Mouse (Mus musculus): Measurements from ENCODE around the gene Rxrb.
"Not testable (repeated sequence)": the region's sequence is repeated elsewhere in the genome, so short reads cannot be mapped to it uniquely, and the experiment has no call there.

Rxrb gene

GRCm38 (mm10) chr17:34031465-34032173 is at the start of gene Rxrb, which contains the start of gene Slc39a7:
Rxrb (plus strand) TSS chr17:34031812.
Slc39a7 (minus strand) TSS chr17:34031682.
- DNase-seq (ENCODE audit: low spot score in 2 of 2), result peak; percentile 97 to 99

GRCm38 (mm10) chr17:33982136-33982535 is 49.5 kb upstream of the Rxrb start:
- DNase-seq (ENCODE audit: low spot score in 2 of 2), result peak; percentile 68 to 85

- DNase-seq (ENCODE audit: low spot score in 2 of 2), result peak; percentile 37 to 81
Measured at GRCm38 (mm10) chr17:33991788-33992664, 39.6 kb upstream of the Rxrb start.

GRCm38 (mm10) chr17:33994959-33995358 is 36.7 kb upstream of the Rxrb start:
- DNase-seq (ENCODE audit: low spot score in 2 of 2), result no peak

- no peak for DNase-seq (ENCODE audit: low spot score in 2 of 2)
Measured at GRCm38 (mm10) chr17:33995651-33996050, 36.0 kb upstream of the Rxrb start.

- DNase-seq (ENCODE audit: low spot score in 2 of 2), result not testable (repeated sequence)
Measured at GRCm38 (mm10) chr17:33997025-33997424, 34.6 kb upstream of the Rxrb start.

- DNase-seq (ENCODE audit: low spot score in 2 of 2), result not testable (repeated sequence)
Measured at GRCm38 (mm10) chr17:33998697-33999096, 32.9 kb upstream of the Rxrb start.

GRCm38 (mm10) chr17:33999341-34000149 is 32.1 kb upstream of the Rxrb start:
- peak; percentile 33 to 59 for DNase-seq (ENCODE audit: low spot score in 2 of 2)

GRCm38 (mm10) chr17:34000150-34000537 is 31.5 kb upstream of the Rxrb start, which contains the start of gene H2-K1:
H2-K1 (minus strand) TSS chr17:34000347.
- peak; percentile 79 to 92 for DNase-seq (ENCODE audit: low spot score in 2 of 2)

- not testable (repeated sequence) for DNase-seq (ENCODE audit: low spot score in 2 of 2)
Measured at GRCm38 (mm10) chr17:34000796-34001195, 30.8 kb upstream of the Rxrb start.

GRCm38 (mm10) chr17:34003426-34003825 is 28.2 kb upstream of the Rxrb start:
- peak; percentile 39 to 70 for DNase-seq (ENCODE audit: low spot score in 2 of 2)

GRCm38 (mm10) chr17:34006570-34006969 is 25.0 kb upstream of the Rxrb start:
- no peak for DNase-seq (ENCODE audit: low spot score in 2 of 2)

GRCm38 (mm10) chr17:34010156-34010555 is 21.5 kb upstream of the Rxrb start:
- DNase-seq (ENCODE audit: low spot score in 2 of 2), result no peak

GRCm38 (mm10) chr17:34013436-34013835 is 18.2 kb upstream of the Rxrb start:
- DNase-seq (ENCODE audit: low spot score in 2 of 2), result no peak

GRCm38 (mm10) chr17:34021539-34022413 is 9.8 kb upstream of the Rxrb start:
- DNase-seq (ENCODE audit: low spot score in 2 of 2), result no peak

- no peak for DNase-seq (ENCODE audit: low spot score in 2 of 2)
Measured at GRCm38 (mm10) chr17:34022414-34022783, 9.2 kb upstream of the Rxrb start.

- DNase-seq (ENCODE audit: low spot score in 2 of 2), result no peak
Measured at GRCm38 (mm10) chr17:34022987-34023386, 8.6 kb upstream of the Rxrb start.

GRCm38 (mm10) chr17:34023678-34024077 is 7.9 kb upstream of the Rxrb start:
- no peak for DNase-seq (ENCODE audit: low spot score in 2 of 2)

- peak; percentile 82 to 88 for DNase-seq (ENCODE audit: low spot score in 2 of 2)
Measured at GRCm38 (mm10) chr17:34024317-34024821, 7.2 kb upstream of the Rxrb start, which contains the start of gene Ring1. Ring1 (minus strand) TSS chr17:34024680.

Data from spleen, postnatal 10 days (tissue).